Mouse (Mus musculus) left cerebral cortex, adult 9 months (tissue): Measurements from ENCODE around the gene BC004004.
"Not testable (repeated sequence)": the region's sequence is repeated elsewhere in the genome, so short reads cannot be mapped to it uniquely, and the experiment has no call there.

ENCODE experiments used
- DNase-seq, 2 experiments: peaks; one replicate each; pipeline ENCODE4 v3.0.0; 2022; ENCODE audit warnings: low spot score in 2 of 2

The BC004004 gene

GRCm38 (mm10) chr17:29260501-29260900, 8.1 kb upstream of the BC004004 start:
- no peak for DNase-seq

DNA sequence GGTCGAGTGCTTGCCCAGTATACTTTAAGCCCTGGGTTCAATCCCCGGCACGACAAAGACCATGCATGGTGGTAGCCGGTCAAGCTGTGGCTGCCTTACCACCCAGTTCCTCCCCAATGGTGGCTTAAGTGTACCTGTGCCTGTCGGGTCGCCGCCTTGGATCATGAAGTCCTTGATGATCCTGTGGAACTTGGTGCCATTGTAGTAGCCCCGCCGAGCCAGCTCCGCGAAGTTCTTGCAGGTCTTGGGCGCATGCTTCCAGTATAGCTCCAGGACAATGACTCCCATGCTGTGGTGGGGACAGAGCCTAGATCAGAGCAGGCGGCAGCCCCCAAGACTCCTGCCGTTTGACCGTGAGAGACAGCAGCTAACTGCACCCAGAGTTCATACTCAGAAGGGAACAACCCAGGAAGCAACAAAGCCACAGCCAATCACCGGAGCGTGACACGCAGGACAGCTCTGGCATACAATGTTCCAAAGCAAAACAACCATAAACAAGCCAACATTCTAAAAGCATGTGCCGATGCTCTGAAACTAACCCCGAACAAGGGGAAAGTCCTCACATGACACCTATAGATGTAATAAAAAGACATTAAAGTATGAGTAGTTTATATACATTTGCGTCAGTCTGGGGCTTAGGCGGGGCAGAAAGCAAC, 6.9 kb upstream of the BC004004 start:
- no peak for DNase-seq

GRCm38 (mm10) chr17:29262259-29262649, 6.3 kb upstream of the BC004004 start:
- DNase-seq, result no peak

- DNase-seq, result no peak
Observed at GRCm38 (mm10) chr17:29263417-29263816, 5.2 kb upstream of the BC004004 start.

DNA sequence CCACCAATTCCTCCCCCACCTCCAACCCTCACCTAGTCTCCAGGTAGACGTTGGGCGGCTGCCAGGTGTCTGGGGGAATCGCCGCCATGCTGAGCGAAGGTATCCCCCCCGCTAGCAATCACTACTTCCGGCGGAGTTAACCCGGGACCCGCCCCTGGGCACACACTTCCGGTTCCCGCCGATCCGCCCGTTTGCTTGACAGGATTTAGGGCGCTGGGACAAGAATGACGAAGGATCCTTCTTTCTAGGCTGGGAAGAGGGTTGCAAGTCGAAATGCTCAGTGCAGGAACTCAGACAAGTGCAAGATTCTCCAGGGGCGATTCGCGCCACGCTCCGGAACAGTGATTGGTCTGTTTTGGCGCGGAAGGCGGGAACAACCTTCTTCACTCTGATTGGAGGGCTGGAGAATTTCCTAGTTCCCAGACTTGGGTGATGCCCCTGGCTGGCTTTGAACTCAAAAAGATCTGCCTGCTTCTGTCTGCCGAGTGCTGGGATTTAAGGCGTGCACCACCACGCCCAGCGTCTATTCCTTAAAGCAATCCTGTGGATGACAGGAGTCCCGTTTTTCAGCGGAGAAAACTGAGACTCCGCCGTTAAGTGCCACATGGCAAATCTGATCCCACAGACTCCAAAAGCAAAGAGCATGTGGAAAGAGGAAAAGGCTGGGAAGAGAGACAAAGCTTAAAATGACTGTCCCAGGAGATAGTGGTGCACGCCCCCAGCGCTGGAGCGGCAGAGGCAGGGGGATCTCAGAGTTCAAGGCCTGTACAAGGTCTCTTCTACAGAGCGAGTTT, 4.6 kb upstream of the BC004004 start, which contains the start of gene Ppil1:
Gene Ppil1, minus strand, starts transcription at position 347 of the 794 bp plus-strand sequence.
- peak; percentile 49 to 79 for DNase-seq

DNA sequence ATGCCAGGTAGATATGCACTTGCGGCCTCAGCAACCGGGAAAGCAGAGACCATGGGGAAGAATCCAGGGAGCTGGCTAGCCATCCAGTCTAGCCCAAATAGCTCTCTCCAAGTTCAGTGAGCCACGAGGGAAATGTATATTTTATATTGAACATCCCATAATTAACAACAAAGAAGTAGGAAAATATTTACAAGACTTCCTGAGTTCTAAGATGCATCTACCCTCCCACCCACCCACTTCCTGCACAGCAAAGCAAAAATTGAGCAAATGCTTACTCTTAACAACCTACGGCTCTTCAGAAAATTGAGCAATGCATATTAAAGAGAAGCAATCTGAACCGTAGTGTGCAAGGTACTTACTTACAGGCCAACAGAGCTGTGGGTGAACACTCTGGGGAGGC, 3.8 kb upstream of the BC004004 start:
- no peak for DNase-seq

DNA sequence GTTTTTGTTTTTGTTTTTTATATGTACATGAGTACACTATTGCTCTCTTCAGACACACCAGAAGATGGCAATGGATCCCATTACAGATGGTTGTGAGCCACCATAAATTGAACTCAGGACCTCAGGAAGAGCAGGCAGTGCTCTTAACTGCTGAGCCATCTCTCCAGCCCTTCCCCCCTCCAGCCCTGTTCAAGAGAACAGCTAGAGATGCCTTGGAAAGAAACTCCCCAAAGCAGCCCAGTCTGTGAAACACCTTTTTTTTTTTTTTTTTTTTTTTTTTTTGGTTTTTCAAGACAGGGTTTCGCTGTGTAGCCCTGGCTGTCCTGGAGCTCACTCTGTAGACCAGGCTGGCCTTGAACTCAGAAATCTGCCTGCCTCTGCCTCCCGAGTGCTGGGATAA, 1.5 kb upstream of the BC004004 start:
- DNase-seq, result not testable (repeated sequence)

DNA sequence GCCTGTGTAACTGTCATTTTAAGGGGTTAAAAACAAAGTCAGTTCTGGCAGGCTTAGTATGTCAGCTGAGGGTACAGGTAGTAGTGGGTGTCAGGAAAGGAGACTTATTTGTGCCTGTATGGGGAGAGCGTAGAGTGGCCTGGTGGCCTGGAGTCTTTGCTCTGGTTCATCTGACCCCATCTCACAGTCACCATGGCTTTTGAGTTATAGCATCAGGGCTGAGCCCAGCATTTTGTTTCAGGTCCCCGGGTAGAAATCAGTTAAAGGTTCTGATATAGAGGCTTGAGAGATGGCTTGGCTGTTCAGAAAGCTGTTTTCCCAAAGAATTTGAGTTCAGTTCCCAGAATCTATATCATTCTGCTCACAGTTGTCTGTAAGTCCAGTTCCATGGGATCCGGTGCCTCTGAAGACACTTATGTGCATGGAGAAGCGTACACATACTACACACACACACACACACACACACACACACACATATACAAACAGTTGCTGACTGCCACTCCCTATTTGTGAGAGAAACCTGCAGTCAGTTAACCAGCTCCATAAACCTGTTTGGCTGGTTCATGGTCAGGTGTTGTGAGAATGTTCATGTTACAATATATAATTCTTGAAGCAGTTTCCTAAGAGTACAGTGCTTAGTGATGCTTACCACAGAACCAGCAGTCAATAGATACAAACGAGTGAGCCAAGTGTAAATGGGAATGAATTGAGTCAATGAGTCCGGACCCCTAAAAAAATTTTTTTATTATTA, 482 bp upstream of the BC004004 start:
- DNase-seq, result no peak

- no peak for DNase-seq
Observed at GRCm38 (mm10) chr17:29269349-29269706, 740 bp downstream of the BC004004 start.

GRCm38 (mm10) chr17:29270148-29270698, 1.6 kb downstream of the BC004004 start:
- no peak for DNase-seq

DNA sequence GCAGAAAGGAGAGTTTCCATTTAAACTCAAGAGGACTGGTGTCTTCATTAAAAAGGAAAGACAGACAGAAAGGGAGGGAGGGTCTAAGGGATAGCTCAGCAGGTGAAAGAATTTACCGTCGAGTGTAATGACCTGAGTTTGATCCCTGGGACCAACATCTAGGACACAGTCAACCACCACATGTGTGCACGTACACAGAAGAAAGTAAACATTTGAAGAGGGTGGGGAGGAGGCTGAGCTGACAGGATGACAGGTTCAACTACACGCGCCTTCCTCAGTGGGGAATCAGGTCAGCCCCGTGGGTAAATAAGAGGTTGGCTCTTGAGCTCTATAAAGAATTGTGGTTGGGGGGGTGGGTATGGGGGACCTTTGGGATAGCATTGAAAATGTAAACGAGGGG, 4.6 kb downstream of the BC004004 start:
- DNase-seq, result no peak

- DNase-seq, result no peak
Observed at GRCm38 (mm10) chr17:29273889-29274288, 5.3 kb downstream of the BC004004 start.

DNA sequence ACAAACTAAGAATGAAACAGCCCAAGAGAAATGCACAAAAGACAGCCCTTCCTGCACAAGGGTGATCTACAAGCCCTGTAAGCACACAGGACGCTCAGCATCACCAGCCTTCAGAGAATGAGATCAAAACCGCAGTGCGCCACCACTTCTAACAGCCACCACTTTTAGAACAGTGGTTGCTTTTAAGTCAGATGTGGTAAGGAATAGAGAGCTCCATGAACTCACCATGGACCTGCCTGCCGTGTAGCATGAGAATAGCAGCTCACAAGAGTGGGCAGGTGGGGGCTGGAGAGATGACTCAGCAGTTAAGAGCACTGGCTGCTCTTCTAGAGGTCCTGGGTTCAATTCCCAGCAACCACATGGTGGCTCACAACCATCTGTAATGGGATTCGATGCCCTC, 11.8 kb downstream of the BC004004 start:
- no peak for DNase-seq

- DNase-seq, result no peak
Observed at GRCm38 (mm10) chr17:29281541-29281940, 13.0 kb downstream of the BC004004 start.

GRCm38 (mm10) chr17:29282216-29282952, 13.8 kb downstream of the BC004004 start:
- DNase-seq, result no peak

DNA sequence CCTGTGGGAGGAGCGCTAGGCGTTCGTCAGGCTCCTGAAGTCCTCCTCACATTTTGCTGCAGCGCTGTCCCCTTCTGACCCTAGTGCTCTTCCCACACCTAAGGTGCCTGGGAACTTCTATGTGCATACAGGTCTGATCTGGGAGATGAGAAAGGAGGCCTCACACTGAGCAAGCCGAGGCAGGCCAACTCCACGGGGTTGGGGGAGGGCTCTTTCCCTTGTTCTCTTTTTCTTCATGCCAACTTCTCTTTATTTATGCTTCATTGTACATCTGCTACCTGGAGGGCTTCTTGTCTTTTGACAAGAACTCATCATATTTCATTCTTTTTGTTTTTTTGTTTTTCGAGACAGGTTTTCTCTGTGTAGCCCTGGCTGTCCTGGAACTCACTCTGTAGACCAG, 23.2 kb downstream of the BC004004 start:
- no peak for DNase-seq

- no peak for DNase-seq
Observed at GRCm38 (mm10) chr17:29292996-29293395, 24.4 kb downstream of the BC004004 start.

- no peak for DNase-seq
Observed at GRCm38 (mm10) chr17:29293807-29294605, 25.4 kb downstream of the BC004004 start.

- no peak for DNase-seq
Observed at GRCm38 (mm10) chr17:29295835-29296234, 27.2 kb downstream of the BC004004 start.

DNA sequence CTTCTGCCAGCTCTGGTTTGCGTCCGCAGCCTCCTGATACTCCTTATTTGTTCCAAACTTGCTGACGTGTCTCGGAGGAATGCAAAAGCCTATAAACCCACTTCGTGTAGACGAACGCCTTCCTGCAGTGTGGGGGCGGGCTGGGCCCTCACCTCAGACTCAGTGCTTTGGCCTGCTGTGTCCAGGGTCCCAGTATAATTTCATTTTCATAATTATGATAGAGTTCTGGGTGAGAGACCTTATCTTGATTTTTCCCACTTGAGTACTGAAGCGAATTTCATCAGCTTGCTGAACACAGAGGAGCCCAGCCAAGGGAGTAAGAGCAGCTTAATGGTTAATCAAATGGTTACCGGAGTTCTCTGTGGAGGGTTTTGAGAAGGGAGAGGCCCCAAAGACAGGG, 28.7 kb downstream of the BC004004 start:
- DNase-seq, result no peak

GRCm38 (mm10) chr17:29297813-29298212, 29.2 kb downstream of the BC004004 start:
- DNase-seq, result no peak
